Mouse (Mus musculus) yolk sac, embryonic 10.5 days (tissue): Measurements from ENCODE around the gene Prkcq.

ENCODE experiments used
- DNase-seq: peaks from one replicate; pipeline ENCODE4 v3.0.0-alpha.2; 2017; ENCODE audit warnings: low spot score

The Prkcq gene

DNA sequence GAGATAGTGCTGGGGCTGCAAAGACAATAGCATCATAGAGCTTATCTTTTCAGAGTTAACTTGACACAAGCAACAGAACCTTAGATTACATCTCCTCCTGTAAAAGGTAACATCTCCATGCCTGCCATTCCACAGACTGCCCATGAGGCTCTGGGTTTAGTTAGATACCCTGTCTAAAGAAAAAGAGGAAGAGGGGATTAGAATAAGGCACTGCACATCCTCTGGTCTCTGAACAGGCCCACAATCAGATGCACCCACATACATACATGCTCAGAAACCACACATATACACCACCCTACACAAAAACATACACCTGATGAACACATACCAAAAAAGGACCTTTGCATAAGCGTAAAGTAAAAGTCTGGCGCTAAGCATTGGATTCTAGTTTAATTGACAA is 47.4 kb downstream of the Prkcq start:
- DNase-seq, result no peak

DNA sequence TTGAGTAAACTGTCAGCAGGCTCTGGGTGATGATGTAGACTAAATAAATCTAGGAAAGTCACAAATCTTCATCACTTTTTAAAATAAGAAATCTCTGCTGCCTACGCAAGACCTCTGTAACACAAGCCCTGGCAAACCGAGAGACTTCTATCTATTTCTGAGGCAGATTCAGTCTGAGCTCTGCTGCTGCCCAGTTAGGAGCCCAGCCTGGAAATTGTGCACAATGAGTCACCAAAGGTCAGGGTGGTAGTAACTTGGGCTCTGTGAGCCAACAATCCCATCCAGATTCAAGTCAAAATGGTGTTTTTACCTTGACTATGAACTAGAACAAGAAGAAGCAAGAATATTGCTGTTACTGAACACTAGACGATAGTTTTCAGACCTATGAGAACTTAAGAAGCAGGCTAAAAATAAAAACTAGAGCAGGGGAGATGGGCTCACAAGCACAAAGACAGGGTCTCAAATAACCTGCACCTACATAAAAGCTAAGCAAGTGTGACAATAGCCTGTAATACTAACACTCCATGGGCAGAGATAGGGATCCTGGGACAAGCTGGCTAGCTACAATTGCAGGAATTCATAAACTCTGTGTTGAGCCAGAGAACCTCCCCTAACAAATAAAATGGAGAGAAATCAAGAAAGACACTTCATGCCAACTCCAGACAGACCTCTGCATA is 53.0 kb downstream of the Prkcq start:
- no peak for DNase-seq

DNA sequence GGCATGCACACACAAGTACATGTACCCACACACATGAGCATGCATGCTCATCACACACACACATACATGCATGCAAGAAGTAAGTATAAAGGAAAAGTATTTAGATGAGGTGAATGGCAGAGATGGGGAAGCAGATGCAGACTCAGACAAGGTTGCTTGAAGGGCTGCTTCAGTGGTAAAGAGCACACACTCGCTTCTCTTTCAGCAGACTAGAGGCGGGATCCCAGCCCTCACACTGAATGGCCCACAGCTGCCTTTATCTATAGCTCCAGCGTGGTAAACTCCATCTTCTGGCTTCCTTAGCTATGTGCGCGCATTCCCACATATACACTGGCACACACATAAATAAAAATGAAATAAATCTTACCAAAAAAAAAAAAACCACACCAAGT is 53.6 kb downstream of the Prkcq start:
- DNase-seq, result no peak

DNA sequence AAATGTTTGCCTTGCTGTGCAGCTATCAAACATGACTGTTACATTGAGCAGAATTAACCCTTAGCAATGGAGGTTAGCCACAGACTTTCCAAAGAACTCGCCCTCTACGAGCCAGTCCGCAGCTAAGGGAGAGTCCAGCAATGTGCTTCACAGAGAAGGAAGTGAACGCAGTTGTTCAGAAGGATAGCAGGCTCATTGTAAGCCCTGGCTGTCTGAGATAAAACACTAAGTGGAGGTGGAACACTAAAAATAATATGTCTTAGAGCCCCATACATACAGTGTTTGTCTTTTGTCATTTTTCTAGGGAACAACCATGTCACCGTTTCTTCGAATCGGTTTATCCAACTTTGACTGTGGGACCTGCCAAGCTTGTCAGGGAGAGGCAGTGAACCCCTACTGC is 54.6 kb downstream of the Prkcq start:
- DNase-seq, result no peak

DNA sequence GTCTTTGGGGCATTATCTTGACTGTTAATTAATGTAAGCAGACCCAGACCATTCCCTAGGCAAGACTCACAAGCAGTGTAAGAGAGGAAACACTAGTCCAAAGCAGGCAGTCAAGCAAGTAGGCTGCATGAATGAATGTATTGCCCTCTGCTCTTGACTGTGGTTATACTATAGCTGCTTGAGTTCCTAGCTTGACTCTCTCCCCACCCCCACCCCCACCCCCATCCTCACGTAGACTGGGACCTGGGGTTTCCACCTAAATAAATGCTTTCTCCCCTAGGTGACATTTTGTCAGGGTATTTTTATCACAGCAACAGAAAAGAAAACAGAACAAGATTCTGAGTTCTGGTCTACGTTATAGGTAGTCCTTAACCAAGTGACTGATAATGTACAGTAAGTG is 57.2 kb downstream of the Prkcq start:
- DNase-seq, result no peak

DNA sequence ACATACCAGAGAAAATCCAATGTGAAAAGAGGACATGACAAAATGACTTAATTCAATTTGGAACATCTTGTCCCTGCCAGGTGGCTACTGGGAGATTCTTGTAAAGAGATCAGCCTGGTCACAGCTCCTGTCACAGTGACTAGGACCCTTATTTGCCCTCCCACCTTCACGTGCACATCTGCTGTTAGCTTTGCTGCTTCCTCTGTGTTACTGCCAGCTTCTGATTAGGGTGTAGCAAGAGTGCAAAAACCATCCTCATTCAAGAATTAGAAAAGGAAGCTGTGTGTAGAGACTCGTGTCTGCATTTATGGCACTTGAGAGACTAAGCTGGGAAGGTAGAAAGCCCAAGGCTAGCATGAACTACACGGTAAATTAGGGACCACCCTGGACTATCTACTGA is 59.2 kb downstream of the Prkcq start:
- no peak for DNase-seq

DNA sequence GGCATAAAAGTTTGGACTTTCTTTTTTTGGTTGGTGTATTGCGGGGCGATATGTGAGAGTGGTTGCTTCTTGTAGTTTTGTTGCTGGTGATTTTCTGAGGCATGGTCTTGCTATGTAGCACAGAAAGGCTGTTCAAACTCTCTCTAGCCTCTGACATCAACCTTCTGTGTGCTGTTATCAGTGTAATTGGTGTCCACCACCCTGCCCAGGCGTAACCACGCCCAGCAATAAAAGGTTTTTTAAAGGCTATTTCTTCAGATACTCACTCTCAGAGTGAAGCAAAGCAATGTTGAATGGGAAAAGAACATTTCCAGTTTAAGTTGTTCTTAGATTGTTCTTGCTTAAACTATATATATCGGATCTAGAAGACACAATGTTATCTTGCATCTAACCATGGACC is 60.1 kb downstream of the Prkcq start:
- DNase-seq, result no peak

DNA sequence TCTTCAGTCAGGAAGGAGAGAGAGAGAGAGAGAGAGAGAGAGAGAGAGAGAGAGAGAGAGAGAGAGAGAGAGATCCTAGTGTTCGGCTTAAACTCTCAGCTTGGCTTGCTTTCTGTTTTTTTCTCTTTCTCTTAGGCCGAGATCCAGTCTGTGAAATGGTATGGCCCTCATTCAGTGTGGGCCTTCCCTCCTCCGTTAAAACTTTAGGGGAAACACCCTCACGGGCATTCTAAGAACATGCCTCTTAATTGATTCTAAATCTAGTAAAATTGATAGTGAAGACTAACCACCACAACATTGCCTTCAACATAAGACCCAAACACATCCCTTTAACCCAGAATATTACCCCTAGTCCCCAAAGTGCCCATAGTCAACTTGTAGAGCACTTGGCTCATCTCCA is 66.3 kb downstream of the Prkcq start:
- DNase-seq, result no peak

DNA sequence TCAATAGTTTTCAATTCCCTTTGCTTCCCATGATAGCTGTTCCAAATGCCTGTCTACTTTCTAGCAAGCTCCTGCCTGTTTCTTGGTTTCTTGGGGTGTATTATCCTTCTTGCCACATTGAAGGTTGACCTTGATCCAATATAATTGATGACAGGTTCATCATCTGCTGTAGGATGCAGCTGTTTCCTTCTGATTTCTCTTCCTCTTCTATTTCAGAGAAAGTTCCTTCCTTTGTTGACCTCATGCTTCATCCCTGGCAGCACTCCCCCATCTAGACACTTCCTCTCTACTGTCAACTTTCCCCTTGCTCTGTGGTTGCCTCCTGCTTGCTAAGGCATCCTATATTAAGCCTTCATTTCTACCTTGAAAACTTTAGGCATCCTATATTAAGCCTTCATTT is 67.6 kb downstream of the Prkcq start:
- DNase-seq, result no peak

DNA sequence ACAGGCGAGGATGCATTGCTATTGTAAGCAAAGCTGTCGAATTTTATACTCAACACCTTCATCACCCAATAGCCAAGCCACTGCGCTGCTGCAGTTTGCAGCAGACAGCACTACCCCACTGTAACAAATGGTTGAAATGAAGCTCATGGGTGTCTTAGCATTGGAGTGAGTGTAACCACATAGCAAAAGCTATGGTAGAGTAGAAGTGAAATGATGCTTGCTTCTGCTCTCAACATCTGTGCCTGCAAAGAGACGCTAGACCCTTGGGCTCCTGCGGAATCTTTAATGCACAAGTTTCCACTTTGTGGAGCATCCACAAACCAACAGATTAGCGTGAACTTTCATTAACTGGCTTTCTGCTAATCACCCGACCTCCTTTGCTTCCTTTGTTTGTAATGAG is 74.0 kb downstream of the Prkcq start:
- DNase-seq, result no peak

DNA sequence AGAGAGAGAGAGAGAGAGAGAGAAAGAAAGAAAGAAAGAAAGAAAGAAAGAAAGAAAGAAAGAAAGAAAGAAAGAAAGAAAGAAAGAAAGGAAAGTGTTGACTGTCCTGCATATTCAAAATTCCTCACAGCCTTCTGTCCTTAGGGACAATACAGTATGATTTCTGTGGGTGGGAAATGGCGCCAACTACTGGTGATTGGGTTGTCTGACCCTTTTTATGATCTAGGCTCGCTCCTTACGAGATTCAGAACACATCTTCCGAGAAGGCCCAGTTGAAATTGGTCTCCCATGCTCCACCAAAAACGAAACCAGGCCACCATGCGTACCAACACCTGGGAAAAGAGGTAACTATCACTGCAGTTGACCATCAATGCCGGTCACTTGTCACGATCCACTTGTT is 82.0 kb downstream of the Prkcq start:
- DNase-seq, result no peak

DNA sequence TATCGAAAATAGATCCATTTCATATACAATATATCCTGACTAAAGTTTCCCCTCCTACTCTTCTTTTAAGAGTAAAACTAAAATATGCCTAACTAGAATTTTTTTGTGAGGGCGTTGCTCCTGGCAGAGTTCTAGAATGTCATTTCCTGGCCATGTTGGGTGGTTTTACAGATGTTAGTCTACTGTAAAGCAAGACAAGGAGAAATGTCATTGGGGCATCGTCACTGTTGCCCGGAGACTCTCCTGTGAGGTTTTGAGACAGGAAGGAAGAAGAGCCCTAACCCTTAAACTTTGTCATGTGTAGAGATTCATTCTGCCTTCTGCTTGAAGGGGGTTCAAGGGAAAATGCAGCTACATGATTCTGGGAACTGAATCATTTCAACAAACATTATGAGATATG is 82.5 kb downstream of the Prkcq start:
- DNase-seq, result no peak

DNA sequence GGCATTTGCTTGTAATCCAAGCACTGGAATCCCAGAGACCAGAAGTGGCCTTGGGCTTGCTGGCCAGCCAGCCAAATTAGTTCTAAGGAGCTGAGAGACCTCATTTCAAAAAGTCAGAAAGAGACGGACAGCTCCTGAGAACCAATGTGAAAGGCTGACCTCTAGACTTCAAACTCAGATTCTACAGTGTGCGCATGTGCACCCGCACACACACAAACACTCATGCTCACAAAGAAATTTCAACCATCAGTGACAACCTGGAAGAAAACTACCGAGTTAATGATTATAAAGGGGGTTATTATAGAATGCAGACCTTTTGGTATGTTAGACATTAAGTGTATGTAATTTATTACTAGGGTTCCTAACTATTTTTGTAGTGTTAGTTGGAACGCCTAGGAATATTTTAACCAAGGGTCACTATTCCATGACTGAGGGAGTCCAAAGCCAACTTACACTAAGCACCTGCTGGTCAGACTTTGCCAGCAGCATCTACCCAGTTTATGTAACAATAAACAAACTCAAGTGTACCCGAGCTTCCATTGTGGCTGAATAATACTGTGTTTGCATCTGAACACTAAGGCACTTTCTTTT is 85.4 kb downstream of the Prkcq start:
- DNase-seq, result no peak

DNA sequence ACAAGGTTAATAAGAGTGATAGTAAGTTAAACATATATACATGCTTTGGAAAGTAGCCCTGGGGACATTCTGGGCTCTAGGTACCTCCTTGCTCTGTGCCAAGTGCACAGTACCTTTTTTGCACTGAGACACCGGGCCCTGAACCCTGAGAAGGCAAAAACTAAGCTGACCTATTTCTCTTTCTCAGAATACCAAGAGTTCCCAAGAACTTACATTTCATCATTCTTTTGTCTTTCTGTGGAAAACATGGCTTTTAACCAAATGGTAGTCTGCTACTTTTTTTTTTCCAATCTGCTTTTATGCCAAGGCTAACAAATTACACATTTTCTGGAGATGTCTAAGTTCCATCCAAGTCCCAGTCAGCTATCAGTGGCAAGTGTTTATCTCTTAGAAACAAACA is 86.3 kb downstream of the Prkcq start:
- no peak for DNase-seq

DNA sequence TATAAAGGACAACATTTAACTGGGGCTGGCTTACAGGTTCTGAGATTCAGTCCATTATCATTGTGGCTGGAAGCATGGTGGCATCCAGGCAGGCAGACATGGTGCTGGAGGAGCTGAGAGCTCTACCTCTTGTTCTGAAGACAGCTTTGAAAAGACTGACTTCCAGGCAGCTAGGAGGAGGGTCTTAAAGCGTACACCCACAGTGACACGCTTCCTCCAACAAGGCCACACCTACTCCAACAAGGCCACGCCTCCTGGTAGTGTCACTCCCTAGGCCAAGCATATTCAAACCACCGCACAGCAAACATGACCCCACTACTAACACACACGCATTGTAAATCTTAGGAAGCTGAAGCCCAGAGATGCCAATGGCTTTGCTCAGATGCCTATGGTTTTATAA is 87.5 kb downstream of the Prkcq start:
- no peak for DNase-seq

DNA sequence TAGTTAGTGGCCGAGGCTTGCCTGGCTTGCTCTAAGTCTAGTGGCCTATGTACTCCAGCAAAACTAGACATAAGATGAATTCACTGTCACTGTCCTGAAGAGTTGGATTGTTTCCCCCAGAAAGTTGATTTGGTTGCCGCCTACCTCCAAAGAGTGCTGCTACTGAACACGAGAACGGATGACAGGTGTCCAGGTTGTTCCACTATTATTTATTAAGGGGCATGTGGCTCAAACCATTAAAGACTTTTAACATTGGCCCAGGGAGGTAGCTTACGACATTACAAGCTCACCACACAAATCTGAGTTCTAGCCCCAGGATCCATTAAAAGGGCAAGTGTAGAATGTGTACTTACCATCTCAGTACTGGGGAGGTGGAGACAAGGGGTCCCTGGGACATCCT is 92.9 kb downstream of the Prkcq start:
- no peak for DNase-seq

DNA sequence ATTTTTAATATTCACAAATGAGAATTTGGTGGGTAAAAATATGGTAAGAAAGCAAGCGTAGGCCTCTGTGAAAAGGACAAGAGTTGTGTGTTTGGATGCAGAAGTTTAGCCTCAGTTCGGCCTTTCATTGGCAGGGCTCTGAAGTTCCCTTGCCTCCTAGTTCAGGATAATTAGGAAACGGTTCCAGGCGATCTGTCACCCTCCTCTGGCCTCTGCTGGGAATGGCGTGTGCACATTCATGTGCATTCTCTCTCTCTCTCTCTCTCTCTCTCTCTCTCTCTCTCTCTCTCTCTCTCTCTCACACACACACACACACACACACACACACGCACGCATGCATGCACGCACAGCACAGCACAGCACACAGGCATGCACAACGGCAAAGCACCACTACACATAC is 93.5 kb downstream of the Prkcq start:
- no peak for DNase-seq

DNA sequence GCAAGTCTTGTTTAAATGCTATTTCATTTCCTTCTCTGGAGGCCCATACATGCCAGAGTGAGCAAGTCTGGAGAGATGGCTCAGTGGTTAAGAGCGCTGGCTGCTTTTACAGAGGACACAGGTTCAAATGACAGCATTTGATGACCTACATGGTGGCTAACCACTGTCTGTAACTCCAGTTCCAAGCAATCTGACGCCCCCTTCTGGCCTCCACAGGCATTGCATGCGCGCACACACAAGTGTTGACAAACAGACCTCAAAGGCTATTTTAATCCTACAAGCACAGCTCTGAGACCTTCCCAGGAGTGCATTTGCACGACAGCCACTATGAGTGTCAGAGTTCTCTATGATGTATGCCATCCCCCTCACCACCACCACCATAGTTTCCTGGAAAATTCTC is 94.4 kb downstream of the Prkcq start:
- no peak for DNase-seq

DNA sequence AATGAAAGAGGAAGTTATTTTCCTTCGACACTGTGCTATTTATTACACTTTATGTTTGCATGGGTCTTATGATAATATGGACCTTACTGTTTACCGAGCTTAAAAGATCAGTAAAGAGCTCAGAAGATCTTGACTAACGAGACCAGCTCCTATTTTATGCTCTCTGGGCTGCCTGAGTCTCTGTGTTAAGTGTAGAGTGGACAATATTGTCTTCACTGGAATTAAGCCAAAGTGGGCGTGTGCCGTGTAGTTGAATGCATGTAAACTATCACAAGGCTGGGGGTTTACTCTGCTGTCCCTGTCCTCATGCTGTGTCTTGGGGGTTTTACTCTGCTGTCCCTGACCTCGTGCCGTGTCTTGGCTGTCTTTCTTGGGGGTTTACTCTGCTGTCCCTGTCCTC is 107.1 kb downstream of the Prkcq start:
- no peak for DNase-seq

DNA sequence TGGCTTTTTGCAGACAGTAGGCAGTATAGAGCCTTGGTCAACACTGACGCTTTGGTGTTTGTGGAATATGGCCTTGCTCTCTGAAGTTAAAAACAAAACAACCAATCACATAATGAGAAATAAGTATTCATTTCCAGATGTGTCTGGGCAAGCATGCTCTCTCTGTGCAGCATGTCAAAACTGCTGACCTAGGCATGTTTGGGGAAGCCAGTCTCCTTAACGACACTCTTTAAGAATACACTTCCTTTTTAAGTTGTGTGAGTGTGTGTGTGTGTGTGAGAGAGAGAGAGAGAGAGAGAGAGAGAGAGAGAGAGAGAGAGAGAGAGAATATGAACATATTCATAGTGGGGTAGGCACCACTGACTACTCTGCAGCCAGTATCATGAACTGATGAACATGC is 108.3 kb downstream of the Prkcq start:
- no peak for DNase-seq

DNA sequence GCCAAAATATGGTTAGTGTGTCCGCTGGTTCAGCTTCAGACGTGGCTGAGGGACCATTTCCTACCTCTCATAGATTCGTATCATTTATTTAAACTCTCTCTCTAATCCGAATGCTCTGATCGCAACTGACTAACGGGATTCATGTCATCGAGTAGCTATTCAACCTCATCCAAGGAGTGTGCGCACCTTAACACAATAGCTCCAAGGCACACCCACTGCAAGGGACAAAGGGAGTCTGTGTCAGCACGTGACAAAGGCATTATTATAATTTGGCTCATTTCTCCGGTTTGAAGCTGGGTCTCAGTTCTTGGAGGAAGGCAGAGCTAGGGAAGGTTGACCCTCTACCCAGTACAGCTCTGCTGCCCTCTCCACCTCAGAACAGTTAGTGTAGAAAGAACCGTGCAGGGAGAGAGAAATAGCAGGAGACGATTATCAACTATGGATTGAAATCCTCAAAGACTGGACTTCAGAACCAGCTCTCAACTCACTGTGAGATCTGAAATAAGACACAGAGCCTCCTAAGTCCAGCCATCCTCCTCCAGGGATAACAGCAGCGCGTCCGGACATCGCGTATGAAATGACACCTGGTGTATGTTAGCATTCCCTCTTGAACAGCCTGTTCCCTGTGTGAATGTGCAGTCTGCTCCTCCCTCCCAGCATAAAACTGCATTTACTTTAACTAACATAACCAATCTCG is 116.1 kb downstream of the Prkcq start:
- DNase-seq, result no peak

DNA sequence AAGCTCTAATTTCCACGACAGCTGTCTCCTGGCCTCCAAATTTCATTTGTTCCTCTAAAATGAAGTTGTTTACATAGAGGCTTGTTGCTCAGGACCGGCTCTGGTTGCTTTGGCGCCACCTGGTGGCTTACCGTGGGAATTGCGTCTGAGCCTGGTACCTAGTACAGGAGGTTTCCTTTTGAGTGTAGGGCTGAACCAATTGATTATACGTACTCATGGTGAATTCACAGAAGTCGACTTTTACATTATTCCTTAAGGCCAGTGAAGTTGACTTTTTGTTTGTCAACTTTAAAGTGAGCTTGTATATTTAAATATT is 116.6 kb downstream of the Prkcq start:
- DNase-seq, result peak; percentile 60

DNA sequence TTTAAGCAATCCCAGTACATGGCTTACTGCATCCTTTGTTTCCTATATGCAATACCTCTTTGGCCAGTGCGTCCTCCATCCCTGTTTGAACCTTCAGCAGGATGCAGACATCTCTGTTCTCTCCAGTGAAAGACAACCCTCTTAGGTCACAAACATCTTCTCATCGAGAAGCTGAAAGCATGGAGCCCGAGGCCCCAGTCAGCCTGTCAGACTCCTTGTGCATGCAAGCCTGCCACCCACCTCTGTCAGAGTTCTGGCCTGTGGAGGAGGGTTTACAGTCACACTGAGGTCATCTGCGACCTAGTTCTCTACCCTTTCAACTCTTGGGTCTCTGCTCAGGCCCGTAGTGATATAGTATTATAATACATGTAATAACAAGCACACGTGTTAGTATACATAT is 119.0 kb downstream of the Prkcq start:
- DNase-seq, result no peak
